Mouse (Mus musculus) right cerebral cortex, postnatal 10 days (tissue): Measurements from ENCODE around the gene Bcan.

Experiments
- DNase-seq, 2 experiments: peaks; one replicate each; pipeline ENCODE4 v3.0.0; 2021; ENCODE audit warnings: low spot score in 2 of 2

Gene Bcan

DNA sequence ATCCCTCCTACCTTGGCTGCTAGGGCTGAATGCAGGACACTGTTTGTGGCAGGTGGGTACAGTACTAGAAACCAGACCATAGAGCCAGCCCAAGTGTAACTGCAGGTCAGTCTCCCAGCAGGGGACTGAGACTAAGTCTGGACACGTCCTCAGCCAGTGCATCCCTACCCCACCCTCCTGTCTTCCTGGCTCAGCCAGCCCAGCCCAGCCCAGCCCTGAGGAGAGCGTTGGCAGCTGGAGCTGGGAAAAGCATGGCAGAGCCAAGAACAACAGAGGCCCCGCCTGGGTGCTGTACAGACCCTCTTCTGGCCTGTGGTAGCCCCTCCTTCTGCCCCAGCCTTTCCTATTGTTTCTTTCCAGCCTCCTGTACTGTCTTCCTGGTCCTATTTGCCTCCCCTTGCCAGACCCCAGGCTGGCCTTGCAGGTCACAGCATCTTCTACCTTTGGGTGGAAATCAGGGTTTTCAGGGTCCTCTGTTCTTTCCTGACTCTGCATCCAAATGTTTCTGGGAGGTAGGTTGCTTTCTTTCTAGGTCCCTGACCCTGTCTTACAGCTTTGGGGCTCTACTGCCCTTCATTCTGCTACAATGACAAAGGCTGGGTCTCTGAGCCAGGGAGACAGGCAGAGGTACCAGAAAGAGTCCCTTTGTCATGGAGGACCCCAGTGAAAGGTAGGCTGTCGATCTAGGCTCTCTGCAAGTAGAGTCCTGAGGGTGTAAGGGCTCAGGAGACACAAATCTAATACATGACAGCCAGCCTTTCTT is 55.0 kb downstream of the Bcan start:
- DNase-seq = no peak

DNA sequence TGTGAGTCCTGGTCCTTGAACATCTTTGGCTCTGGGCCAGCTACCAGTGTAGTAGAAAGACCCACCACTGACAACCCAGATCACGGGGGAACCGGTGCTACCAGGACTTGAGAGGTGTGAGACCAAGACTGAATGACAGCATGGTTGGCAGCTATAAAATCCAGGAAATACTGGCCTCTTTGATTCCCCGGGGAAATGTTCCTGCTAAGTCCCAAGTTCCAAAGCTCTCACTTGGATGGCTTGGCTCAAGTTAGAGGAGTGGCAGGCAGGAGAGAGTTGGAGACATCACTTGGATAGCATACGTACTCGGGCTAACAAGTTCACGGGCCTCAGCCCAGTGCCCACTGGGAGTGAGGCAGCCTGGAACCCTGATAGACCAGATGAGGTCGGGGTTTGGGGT is 56.4 kb downstream of the Bcan start:
- no peak for DNase-seq

DNA sequence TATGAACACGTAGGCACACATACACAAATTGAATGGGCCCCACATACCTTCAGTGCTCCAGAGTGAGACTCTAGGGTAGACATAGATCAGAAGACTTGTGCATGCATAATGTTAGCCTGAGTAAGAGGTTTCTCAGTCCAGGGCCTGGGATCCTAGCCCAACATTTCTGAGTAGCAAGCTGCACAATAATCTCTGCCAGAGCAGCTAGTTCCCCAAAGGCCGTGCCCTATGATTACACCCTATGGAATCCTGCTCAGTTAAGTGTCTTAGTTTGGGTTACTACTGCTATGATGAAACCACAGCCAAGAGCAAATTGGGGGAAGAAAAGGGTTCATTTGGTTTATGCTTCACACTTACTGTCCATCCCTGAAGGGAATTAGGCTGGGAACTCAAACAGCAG is 57.6 kb downstream of the Bcan start:
- no peak for DNase-seq

DNA sequence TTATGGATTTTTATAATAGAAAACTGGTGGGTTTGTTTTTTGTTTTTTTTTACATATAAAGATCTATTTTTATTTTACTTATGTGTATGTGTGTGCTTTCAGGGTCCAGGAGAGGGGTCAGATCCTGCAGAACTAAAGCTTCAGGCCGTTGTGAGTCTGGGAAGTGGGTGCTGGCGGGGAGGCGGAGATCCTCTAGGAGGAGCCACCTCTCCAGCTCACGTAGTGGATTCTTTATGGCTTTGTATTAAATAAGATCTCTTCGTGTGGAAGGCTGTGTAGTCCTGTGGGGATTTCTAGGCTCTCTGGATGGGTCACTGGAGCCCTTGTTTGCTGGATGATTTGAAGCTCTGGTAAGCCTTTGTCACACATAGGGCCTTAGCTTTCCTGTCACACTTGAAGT is 59.4 kb downstream of the Bcan start:
- no peak for DNase-seq
